Mouse (Mus musculus) small intestine, adult 2 months (tissue): ENCODE results near the gene Wdr24.

Experiments
- CTCF ChIP-seq: fragments of 200-500 bp; IDR thresholded peaks from 2 replicates; pipeline ENCODE4 v1.5.1; 2012; ENCODE audit warnings: low read depth, mild to moderate bottlenecking, control low read depth, inconsistent platforms, low read length, moderate library complexity, mixed read lengths; ENCODE audit not compliant: insufficient replicate concordance, insufficient read length; ENCODE audit errors: extremely low read depth
- POLR2A ChIP-seq: fragments of 200-500 bp; IDR thresholded peaks from 2 replicates; pipeline ENCODE4 v1.6.1; 2012; ENCODE audit warnings: low read depth, mild to moderate bottlenecking, control low read depth, inconsistent platforms, low read length, moderate library complexity

DNA sequence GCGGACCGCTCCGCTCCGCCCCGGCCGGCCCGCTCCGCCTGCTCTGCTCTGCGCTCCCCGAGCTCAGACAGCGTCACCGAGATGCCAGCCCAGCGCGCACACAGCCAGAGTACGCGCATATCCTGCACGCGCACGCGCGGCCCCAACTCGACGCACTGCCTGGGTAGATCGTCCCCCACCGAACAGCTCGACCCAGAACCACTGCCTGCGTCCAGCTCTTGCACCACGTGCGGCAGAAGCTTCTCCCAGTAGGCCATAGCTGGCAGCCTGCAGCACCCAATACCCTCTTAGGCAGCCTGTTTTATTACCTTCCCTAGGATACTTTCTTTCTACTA is 13.6 kb downstream of the Wdr24 start, which contains the start of gene Rhbdl1:
- no peak for TF ChIP-seq CTCF
- no peak for TF ChIP-seq POLR2A
